Mouse (Mus musculus) CH12.LX (cell line): ENCODE results near the gene Tgif2. TPM values are rescaled to one million over a fixed set of nuclear protein-coding genes. Genes with fewer than 3 reads are reported as not detected.

ENCODE experiments used
- DNase-seq: peaks from one replicate; pipeline ENCODE4 v3.0.0-alpha.2; 2013; ENCODE audit errors: extremely low read depth
- H3K27ac ChIP-seq: 2 replicates; pipeline ENCODE4 v1.5.1; 2012; ENCODE audit warnings: low read depth, mild to moderate bottlenecking, control low read depth, moderate library complexity; ENCODE audit not compliant: insufficient read depth
- H3K27me3 ChIP-seq: replicated peaks from 2 replicates; pipeline ENCODE3; 2012; ENCODE audit warnings: inconsistent platforms
- H3K36me3 ChIP-seq, 2 experiments: replicated peaks in 1 of 2; 2 replicates each; pipeline versions ENCODE3 to v1.6.1; 2012; ENCODE audit warnings: inconsistent platforms in 1 of 2, low read length in 1 of 2, mild to moderate bottlenecking in 1 of 2, mixed read lengths in 1 of 2, moderate library complexity in 1 of 2; ENCODE audit not compliant: control insufficient read depth in 1 of 2, insufficient read depth in 1 of 2
- H3K4me1 ChIP-seq, 2 experiments: 2 replicates each; pipeline ENCODE4 v1.6.1; 2012; ENCODE audit warnings: inconsistent platforms in 1 of 2, moderate library complexity in 1 of 2; ENCODE audit not compliant: insufficient read depth in 2 of 2, control insufficient read depth in 1 of 2
- H3K4me2 ChIP-seq: 2 replicates; pipeline ENCODE4 v1.6.1; 2012; ENCODE audit warnings: low read depth, mild to moderate bottlenecking, control low read depth; ENCODE audit not compliant: poor library complexity, insufficient read depth, severe bottlenecking
- H3K4me3 ChIP-seq, 3 experiments: fragments of 150-350 bp in 1 of 3; sonication (generic) in 1 of 3; replicated peaks in 1 of 3; 2 replicates each; pipeline versions ENCODE3 to v1.5.1; 2011 to 2012; ENCODE audit warnings: low read depth in 2 of 3, low read length in 2 of 3, mild to moderate bottlenecking in 2 of 3, moderate library complexity in 2 of 3, control low read depth in 1 of 3, improper control_type of control experiment in 1 of 3, inconsistent platforms in 1 of 3, mixed read lengths in 1 of 3; ENCODE audit not compliant: poor library complexity in 1 of 3
- H3K79me2 ChIP-seq: replicated peaks from 2 replicates; pipeline ENCODE4 v1.6.1; 2012; ENCODE audit warnings: mild to moderate bottlenecking, moderate library complexity; ENCODE audit not compliant: control insufficient read depth, poor library complexity, insufficient read depth, severe bottlenecking; ENCODE audit errors: extremely low read depth
- H3K9ac ChIP-seq: 2 replicates; pipeline ENCODE4 v1.6.1; 2012; ENCODE audit warnings: low read depth, mild to moderate bottlenecking, control low read depth, moderate library complexity; ENCODE audit not compliant: insufficient read depth
- H3K9me3 ChIP-seq: replicated peaks from 2 replicates; pipeline ENCODE3; 2012; ENCODE audit warnings: low read length, inconsistent platforms, mixed read lengths
- CHD1 ChIP-seq: IDR thresholded peaks from 2 replicates; pipeline ENCODE4 v1.6.1; 2012; ENCODE audit warnings: low read depth, low read length, improper control_type of control experiment, inconsistent platforms
- CTCF ChIP-seq, 2 experiments: IDR thresholded peaks in 1 of 2; conservative IDR thresholded peaks in 1 of 2; 2 replicates each; pipeline ENCODE4 v1.5.1; 2011 to 2012; ENCODE audit warnings: low read depth in 2 of 2, low read length in 2 of 2, improper control_type of control experiment in 1 of 2, inconsistent platforms in 1 of 2, mild to moderate bottlenecking in 1 of 2, moderate library complexity in 1 of 2
- ELF1 ChIP-seq: IDR thresholded peaks from 2 replicates; pipeline ENCODE4 v1.6.1; 2014; ENCODE audit warnings: low read depth, mild to moderate bottlenecking, inconsistent platforms, low read length, improper control_type of control experiment
- ETS1 ChIP-seq: conservative IDR thresholded peaks from 2 replicates; pipeline ENCODE4 v1.6.1; 2012; ENCODE audit warnings: low read depth, mild to moderate bottlenecking, inconsistent platforms, low read length, improper control_type of control experiment, moderate library complexity
- GABPA ChIP-seq: IDR thresholded peaks from 2 replicates; pipeline ENCODE4 v1.6.1; 2012; ENCODE audit warnings: low read depth, low read length, improper control_type of control experiment, inconsistent platforms; ENCODE audit not compliant: insufficient replicate concordance
- IRF4 ChIP-seq: IDR thresholded peaks from 2 replicates; pipeline ENCODE4 v1.6.1; 2014; ENCODE audit warnings: low read depth, mild to moderate bottlenecking, inconsistent platforms, low read length, improper control_type of control experiment
- JUN ChIP-seq: IDR thresholded peaks from 2 replicates; pipeline ENCODE4 v1.6.1; 2011; ENCODE audit warnings: low read depth, mild to moderate bottlenecking, low read length, improper control_type of control experiment, moderate library complexity; ENCODE audit not compliant: insufficient read depth
- JUND ChIP-seq: conservative IDR thresholded peaks from 2 replicates; pipeline ENCODE4 v1.6.1; 2011; ENCODE audit warnings: low read depth, low read length, improper control_type of control experiment
- KAT2A ChIP-seq: IDR thresholded peaks from 2 replicates; pipeline ENCODE4 v1.6.1; 2012; ENCODE audit warnings: low read length, improper control_type of control experiment, inconsistent platforms; ENCODE audit not compliant: insufficient replicate concordance
- MAFK ChIP-seq: IDR thresholded peaks from 2 replicates; pipeline ENCODE4 v1.6.1; 2011; ENCODE audit warnings: low read length, improper control_type of control experiment; ENCODE audit not compliant: insufficient replicate concordance
- MAX ChIP-seq: IDR thresholded peaks from 2 replicates; pipeline ENCODE4 v1.6.1; 2011; ENCODE audit warnings: low read length, improper control_type of control experiment
- MAZ ChIP-seq: IDR thresholded peaks from 2 replicates; pipeline ENCODE4 v1.6.1; 2012; ENCODE audit warnings: low read depth, mild to moderate bottlenecking, inconsistent platforms, low read length, improper control_type of control experiment, moderate library complexity
- MEF2A ChIP-seq: IDR thresholded peaks from 2 replicates; pipeline ENCODE4 v1.6.1; 2014; ENCODE audit warnings: low read depth, mild to moderate bottlenecking, inconsistent platforms, low read length, improper control_type of control experiment, borderline replicate concordance
- MXI1 ChIP-seq: IDR thresholded peaks from 2 replicates; pipeline ENCODE4 v1.6.1; 2011; ENCODE audit warnings: mild to moderate bottlenecking, low read depth, low read length, improper control_type of control experiment
- MYC ChIP-seq: IDR thresholded peaks from 2 replicates; pipeline ENCODE4 v1.6.1; 2011; ENCODE audit warnings: low read depth, mild to moderate bottlenecking, improper control_type of control experiment, low read length
- NELFE ChIP-seq: IDR thresholded peaks from 2 replicates; pipeline ENCODE4 v1.6.1; 2011; ENCODE audit warnings: low read depth, low read length, improper control_type of control experiment
- PAX5 ChIP-seq: IDR thresholded peaks from 2 replicates; pipeline ENCODE4 v1.6.1; 2012; ENCODE audit warnings: low read length, inconsistent platforms, mixed read lengths
- POLR2AphosphoS2 ChIP-seq: IDR thresholded peaks from 2 replicates; pipeline ENCODE4 v1.6.1; 2011; ENCODE audit warnings: low read depth, low read length, improper control_type of control experiment
- RAD21 ChIP-seq: IDR thresholded peaks from 2 replicates; pipeline ENCODE4 v1.6.1; 2011; ENCODE audit warnings: low read depth, mild to moderate bottlenecking, low read length, improper control_type of control experiment, moderate library complexity
- RCOR1 ChIP-seq: conservative IDR thresholded peaks from 2 replicates; pipeline ENCODE4 v1.6.1; 2012; ENCODE audit warnings: low read depth, mild to moderate bottlenecking, inconsistent platforms, low read length, improper control_type of control experiment
- TBP ChIP-seq: conservative IDR thresholded peaks from 2 replicates; pipeline ENCODE4 v1.6.1; 2011; ENCODE audit warnings: low read depth, low read length, improper control_type of control experiment
- UBTF ChIP-seq: IDR thresholded peaks from 2 replicates; pipeline ENCODE4 v1.6.1; 2012; ENCODE audit warnings: low read depth, mild to moderate bottlenecking, inconsistent platforms, low read length, improper control_type of control experiment, moderate library complexity
- USF1 ChIP-seq: IDR thresholded peaks from 2 replicates; pipeline ENCODE4 v1.6.1; 2014; ENCODE audit warnings: low read depth, mild to moderate bottlenecking, inconsistent platforms, low read length, improper control_type of control experiment
- ZC3H11A ChIP-seq: IDR thresholded peaks from 2 replicates; pipeline ENCODE4 v1.6.1; 2012; ENCODE audit warnings: low read depth, mild to moderate bottlenecking, inconsistent platforms, low read length, improper control_type of control experiment
- ZKSCAN1 ChIP-seq: IDR thresholded peaks from 2 replicates; pipeline ENCODE4 v1.6.1; 2012; ENCODE audit warnings: low read depth, inconsistent platforms, low read length, improper control_type of control experiment, borderline replicate concordance
- ZMIZ1 ChIP-seq: IDR thresholded peaks from 2 replicates; pipeline ENCODE4 v1.6.1; 2012; ENCODE audit warnings: low read depth, mild to moderate bottlenecking, inconsistent platforms, low read length, improper control_type of control experiment
- dilution Hi-C: fragments of 300-500 bp; cut with MboI; formaldehyde crosslinking; loops from 2 replicates; pipeline ENCODE4 v1.14.3; 2020; ENCODE audit warnings: low sequenced_read_pairs; ENCODE audit not compliant: extremely low pct_unique_long_range_greater_than_20kb, extremely low pct_ligation_motif_present
- in situ Hi-C: fragments of 300-500 bp; cut with MboI; formaldehyde crosslinking; loops from 3 replicates; pipeline ENCODE4 v1.14.3; 2019; ENCODE audit warnings: low sequenced_read_pairs, low pct_ligation_motif_present, low pct_unique_long_range_greater_than_20kb, mixed read lengths
- polyA plus RNA-seq: library from polyadenylated mRNA; unstranded; fragments of >175 nt; gene quantifications from 2 replicates; pipeline ENCODE4 v1.2.1, GENCODE M21; 2012; ENCODE audit warnings: low read depth; ENCODE audit not compliant: insufficient read length
- total RNA-seq, 2 experiments: library from RNA; depleted of rRNA; stranded (reverse); fragments of 300-350 nt in 1 of 2; fragments of >200 nt in 1 of 2; gene quantifications; 2 replicates each; pipeline ENCODE4 v1.2.3; 2012 to 2014

Gene Tgif2
- total and polyA plus RNA-seq, 3 experiments: 10.3 to 12.2 (median 11.3) TPM

- Histone ChIP-seq H3K79me2 (no peaks in the 10 kb centered on the region), H3K9ac (no peak overlapping the region), H3K27ac (no peak overlapping the region), H3K27me3 (peaks cover 8% of the 10 kb centered on the region), H3K4me3 (no peak overlapping the region), H3K4me2 (no peak overlapping the region), H3K4me1 (peaks cover 2 to 18% of the 10 kb centered on the region in 2 experiments; a peak in 3 of 4 replicates), H3K36me3 (no peaks in the 10 kb centered on the region), H3K9me3 (no peaks in the 10 kb centered on the region)
- dilution Hi-C loops: no loop called here
- no peak for DNase-seq
- TF ChIP-seq MAFK: no peak
- TF ChIP-seq USF1: no peak
- no peak for TF ChIP-seq KAT2A
- TF ChIP-seq RAD21: no peak
- no peak for TF ChIP-seq MXI1
- no peak for TF ChIP-seq CHD1
- TF ChIP-seq ZKSCAN1: no peak
- TF ChIP-seq NELFE: no peak
- TF ChIP-seq IRF4: no peak
- TF ChIP-seq POLR2AphosphoS2: no peak
- no peak for TF ChIP-seq GABPA
- no peak for TF ChIP-seq ETS1
- TF ChIP-seq UBTF: no peak
- TF ChIP-seq RCOR1: no peak
- TF ChIP-seq MYC: no peak
- no peak for TF ChIP-seq ZMIZ1
- in situ Hi-C loops: no loop called here
Observed at GRCm38 (mm10) chr2:156814344-156814801, 25.4 kb upstream of the Tgif2 start.

DNA sequence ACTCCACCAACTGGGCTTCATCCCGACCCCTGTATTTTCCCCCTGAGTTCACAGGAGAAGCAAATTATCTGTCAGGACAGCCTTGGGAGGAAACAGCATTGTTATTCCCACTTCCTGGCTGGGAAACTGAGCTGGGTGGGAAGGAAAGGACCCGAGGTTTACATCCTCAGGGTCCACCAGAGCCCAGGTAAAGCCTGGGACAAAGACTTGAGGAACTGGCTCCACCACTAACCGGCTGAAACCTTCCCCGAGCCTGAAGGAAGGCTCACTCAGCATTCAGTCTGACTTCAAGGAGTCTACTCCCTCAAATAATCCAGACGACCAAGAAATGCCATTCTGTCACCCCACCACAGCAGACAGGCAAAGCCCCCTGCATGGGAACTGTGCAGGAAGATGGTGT is 24.9 kb upstream of the Tgif2 start:
- Histone ChIP-seq H3K4me3 (no peak overlapping the region), H3K36me3 (no peaks in the 10 kb centered on the region), H3K4me1 (peaks cover 2 to 13% of the 10 kb centered on the region in 2 experiments; a peak in 3 of 4 replicates), H3K79me2 (no peaks in the 10 kb centered on the region), H3K27me3 (peaks cover 9% of the 10 kb centered on the region), H3K4me2 (no peak overlapping the region), H3K9ac (no peak overlapping the region), H3K27ac (no peak overlapping the region), H3K9me3 (no peaks in the 10 kb centered on the region)
- no peak for DNase-seq
- dilution Hi-C loops (no loop called here), in situ Hi-C loops (no loop called here)
- TF ChIP-seq MYC: no peak
- TF ChIP-seq ZC3H11A: no peak
- no peak for TF ChIP-seq JUN
- TF ChIP-seq RAD21: no peak
- TF ChIP-seq JUND: no peak
- no peak for TF ChIP-seq ZKSCAN1
- no peak for TF ChIP-seq RCOR1
- TF ChIP-seq MEF2A: no peak
- no peak for TF ChIP-seq TBP
- no peak for TF ChIP-seq ELF1
- no peak for TF ChIP-seq MAZ
- TF ChIP-seq KAT2A: no peak
- TF ChIP-seq MAX: no peak
- no peak for TF ChIP-seq PAX5
- no peak for TF ChIP-seq GABPA
- TF ChIP-seq CTCF (conservative IDR thresholded peaks at IDR 0.05 in 1 of 2, IDR thresholded peaks at IDR 0.05 in 1 of 2; ENCODE audit: low read depth in 2 of 2, low read length in 2 of 2): no peak
- no peak for TF ChIP-seq ZMIZ1
